Mouse (Mus musculus): ENCODE measurements around the gene Mob3b.

Gene Mob3b

GRCm38 (mm10) chr4:35065075-35065838, 92.0 kb downstream of the Mob3b start:
- WGBS = 49% methylated on average over 15 of the region's 15 CpGs

DNA sequence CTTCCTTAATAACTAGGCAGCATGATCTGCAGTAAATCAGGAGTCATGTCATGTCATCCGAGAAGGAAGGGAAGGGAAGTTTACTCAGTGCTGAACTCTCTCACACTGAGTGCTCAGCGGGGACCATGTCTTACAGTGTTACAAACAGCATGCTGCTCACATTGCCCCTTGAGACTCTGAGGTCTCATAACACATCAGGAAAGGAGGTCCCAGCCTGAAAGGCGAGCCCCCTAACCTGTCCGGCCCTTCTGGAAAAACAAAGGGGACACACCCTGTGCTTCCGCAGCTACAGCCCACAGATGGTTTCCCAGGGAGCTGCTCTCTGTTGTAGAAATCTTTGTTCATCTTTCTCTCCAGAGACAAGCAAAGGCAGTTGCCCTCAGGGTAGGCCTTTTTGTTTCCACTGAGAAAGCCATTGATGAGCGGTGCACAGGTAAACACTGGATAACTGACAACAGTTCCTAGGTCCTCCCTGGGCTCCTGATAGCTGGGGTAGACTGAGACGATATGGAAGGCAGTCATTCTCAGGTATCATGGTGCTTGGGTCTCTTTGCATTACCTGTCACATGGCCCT, 94.1 kb downstream of the Mob3b start:
- 75% methylated on average over 7 of the region's 7 CpGs for WGBS

GRCm38 (mm10) chr4:35060964-35061363, 96.3 kb downstream of the Mob3b start:
- 95% methylated on average over 1 of the region's 1 CpGs for WGBS

- WGBS = 85% methylated on average over 3 of the region's 3 CpGs
These were observed 96.9 kb downstream of the Mob3b start for GRCm38 (mm10) chr4:35060401-35060800.

DNA sequence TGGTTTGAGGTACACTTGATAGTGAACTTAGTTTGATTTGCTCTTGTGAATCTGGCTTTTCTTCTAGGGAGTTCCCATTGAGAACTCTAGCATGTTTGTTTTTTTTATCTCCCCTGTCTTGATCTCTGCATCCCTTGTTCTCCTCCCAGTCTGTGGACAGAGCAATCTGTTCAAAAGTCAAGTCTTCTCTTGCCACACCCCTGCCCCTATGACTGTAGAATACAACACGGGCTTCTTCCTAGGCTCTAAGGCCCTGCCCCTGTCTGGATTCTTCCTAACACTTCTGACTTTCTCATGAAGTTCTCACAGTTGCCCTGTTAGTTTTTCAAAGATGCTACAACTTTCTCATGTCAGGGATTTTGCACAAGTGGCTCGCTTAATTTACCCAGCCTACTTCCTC, 102.9 kb downstream of the Mob3b start:
- 79% methylated on average over 2 of the region's 2 CpGs for WGBS

GRCm38 (mm10) chr4:35052174-35052942, 104.9 kb downstream of the Mob3b start:
- WGBS = 76% methylated on average over 6 of the region's 6 CpGs

GRCm38 (mm10) chr4:35051152-35051551, 106.1 kb downstream of the Mob3b start:
- WGBS = 40% methylated on average over 7 of the region's 7 CpGs

DNA sequence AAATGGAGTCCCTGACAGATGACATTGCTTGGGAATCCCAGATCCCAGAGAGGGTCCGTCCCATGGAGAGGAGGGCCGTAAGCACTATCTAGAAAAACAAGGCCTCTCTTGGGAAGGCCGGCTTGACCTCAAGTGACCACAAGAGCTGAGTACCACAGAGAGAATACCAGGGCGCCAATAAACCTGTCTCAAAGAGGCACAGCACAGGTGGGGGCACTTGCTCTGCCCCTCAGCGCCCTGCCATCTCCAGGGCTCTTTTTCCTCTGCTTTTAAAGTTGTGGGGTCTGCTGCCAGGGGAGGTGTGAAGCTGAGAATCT, 107.6 kb downstream of the Mob3b start:
- 88% methylated on average over 5 of the region's 5 CpGs for WGBS

- WGBS = 81% methylated on average over 9 of the region's 9 CpGs
These were observed 108.1 kb downstream of the Mob3b start for GRCm38 (mm10) chr4:35049036-35049741.

DNA sequence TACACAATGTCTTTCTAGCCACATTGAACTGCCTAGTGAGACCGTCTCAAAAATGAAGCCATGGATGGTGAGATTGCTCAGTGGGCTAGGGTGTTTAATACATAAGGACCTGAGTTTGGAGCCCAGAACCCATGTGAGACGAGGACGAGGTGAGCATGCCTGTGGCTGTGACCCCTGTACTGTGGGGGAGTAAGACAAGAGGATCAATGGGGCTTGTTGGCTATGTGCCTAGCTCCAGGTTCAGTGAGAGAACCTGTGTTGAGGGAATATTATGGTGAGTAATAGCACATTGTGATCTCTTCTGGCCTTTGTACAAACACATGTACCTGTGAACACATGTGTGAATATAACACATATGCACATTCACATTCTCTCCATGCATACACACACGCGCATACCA, 116.4 kb downstream of the Mob3b start:
- WGBS = 98% methylated on average over 5 of the region's 5 CpGs

GRCm38 (mm10) chr4:35040306-35040705, 117.0 kb downstream of the Mob3b start:
- 89% methylated on average over 1 of the region's 1 CpGs for WGBS

DNA sequence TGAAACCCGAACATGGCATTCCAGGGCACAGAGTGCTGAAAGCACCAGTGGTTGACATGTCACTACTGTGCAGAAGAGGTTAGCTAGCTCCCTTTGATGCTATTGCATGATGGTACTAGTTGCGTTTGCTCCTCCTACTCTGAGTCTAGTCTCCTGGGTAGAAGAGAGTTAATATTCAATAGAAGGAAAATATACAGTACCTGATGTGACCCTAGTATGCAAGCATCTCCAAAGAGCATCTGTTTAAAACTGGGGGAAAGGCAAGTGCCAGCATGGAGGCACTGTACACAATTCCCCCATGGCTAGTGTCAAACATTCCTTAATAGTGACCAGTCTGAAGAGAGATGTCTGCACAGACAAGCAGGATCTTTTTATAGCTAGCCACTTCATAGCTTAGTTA, 119.5 kb downstream of the Mob3b start:
- WGBS = 77% methylated on average over 2 of the region's 2 CpGs

DNA sequence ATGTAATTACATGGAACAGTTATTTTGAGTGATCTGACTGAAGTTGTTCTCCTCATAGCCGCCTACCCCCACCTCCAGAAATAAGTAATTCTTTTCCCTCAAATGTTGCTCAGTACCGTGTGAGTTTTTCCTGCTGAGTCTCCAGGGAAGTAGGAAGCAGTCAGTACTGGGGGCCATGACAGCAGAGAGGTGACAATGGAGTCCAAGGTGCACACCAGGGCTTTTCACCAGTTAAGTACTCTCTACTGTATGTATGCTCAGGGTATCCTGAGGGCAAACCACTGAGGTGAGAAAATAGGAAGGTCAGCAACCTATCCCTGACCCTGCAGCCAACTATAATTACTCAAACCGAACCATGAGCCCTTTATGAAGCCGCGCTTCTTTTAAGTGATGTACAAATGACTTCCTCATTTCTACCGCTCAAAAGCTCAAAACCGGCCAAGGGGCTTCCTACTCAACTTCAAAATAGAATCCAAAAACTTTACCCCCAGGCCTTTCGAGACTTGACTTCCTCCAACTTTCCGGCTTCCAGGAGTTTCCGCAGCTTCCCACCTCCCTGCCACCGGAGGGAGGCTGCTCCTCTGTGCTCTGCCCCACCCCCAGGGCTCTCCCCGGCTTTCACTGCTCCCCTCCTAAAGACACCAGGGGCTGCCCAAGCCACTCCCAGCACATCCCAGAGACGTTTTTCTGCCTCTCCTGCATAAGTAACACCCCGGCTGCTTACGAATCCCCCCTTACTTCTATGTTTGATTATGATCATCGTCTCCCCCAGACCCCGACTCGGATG, 122.6 kb downstream of the Mob3b start:
- 64% methylated on average over 18 of the region's 18 CpGs for WGBS

- 90% methylated on average over 3 of the region's 3 CpGs for WGBS
These were observed 124.5 kb downstream of the Mob3b start for GRCm38 (mm10) chr4:35032758-35033157.

DNA sequence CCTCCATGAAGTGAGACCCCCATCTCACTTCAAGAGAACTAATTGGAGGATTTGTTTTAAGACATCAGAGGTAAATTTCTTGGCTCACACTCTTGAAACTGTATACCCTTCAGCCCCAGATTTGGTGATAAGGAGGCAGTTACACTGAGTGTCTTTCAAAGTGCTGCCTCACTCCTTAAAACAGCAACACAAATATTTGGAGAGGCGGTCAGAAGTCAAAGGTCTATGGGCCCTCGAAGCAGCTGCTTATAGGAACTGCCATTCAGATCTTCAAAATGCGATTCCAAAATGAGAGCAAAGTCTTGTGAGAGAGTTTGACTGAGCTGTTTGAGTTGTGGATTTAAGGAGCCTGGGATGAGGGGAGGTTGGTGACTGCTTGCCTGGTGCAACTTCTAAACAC, 125.7 kb downstream of the Mob3b start:
- 84% methylated on average over 3 of the region's 3 CpGs for WGBS

GRCm38 (mm10) chr4:35031141-35031540, 126.1 kb downstream of the Mob3b start:
- WGBS = 44% methylated on average over 5 of the region's 5 CpGs

DNA sequence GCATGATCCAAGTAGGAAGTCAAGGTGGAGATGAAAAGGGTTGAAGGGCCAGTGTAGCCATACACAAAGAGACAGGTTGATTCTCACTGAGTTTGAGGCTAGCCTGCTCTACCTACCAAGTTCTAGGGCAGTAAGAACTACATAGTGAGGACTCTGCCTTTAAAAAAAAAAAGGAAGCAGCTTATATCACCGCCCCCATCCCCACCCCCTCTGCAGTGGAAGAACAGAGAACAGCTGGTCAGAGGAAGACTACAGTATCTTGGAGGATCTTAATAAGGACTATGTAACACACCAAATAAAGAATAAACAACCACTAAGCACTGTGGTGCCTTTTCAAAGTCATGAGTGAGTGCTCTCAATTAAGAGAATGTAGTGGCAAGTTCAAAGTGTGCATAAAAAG, 138.9 kb downstream of the Mob3b start:
- WGBS = 73% methylated on average over 1 of the region's 1 CpGs

DNA sequence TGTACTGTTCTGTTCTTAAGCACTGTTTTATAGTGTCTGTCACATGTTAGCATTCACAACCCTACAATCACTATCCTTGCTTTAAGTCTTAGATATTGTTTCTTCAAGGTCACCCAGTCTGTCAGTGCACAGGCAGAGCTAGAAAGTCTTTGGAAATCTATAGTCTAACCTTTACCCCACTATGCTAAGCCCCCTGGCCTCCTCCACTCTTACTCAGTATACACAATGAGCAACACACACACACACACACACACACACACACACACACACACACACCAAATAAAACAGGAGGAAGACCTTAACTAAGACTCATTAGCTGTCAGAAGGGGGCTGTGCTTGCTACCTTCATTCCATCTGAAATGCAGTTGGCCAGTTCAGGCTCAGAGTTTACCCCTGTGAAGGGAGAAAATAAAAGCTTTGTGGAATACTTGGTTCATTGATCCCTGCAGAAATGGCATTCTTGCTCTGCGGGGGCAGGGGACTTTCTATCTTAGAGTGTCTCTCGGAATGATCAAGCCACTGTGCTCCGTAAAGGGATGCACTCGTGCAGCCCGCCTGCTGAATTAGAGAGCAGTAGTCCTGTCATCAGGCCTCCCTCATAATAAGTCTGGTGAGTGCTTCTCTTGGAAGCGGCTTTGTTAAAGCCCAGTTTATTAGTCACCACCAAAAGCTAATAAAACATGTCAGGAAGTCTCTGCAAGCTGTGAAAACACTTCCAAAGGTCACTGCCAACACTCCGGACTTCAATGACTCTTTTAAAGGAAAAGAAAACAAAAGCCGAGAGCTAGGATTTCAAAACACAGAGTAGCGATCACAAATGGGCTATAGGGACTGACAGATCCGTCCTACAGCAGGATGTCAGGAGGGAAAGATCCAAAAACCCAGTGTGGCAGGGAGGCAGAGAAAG, 144.6 kb downstream of the Mob3b start:
- 61% methylated on average over 10 of the region's 10 CpGs for WGBS

GRCm38 (mm10) chr4:35006541-35007260, 150.6 kb downstream of the Mob3b start:
- 72% methylated on average over 11 of the region's 11 CpGs for WGBS

- 74% methylated on average over 6 of the region's 6 CpGs for WGBS
These were observed 151.2 kb downstream of the Mob3b start for GRCm38 (mm10) chr4:35006056-35006455.

All from cerebral cortex, adult 2 months (tissue).